Mouse (Mus musculus): ENCODE results near the gene Sec14l1.

The Sec14l1 gene

GRCm38 (mm10) chr11:117159257-117159945 is 44.4 kb downstream of the Sec14l1 start:
- peak; percentile 47 for DNase-seq

GRCm38 (mm10) chr11:117159946-117160307 is 45.0 kb downstream of the Sec14l1 start:
- DNase-seq: no peak

- no peak for DNase-seq
Observed at GRCm38 (mm10) chr11:117160791-117161190, 45.8 kb downstream of the Sec14l1 start.

GRCm38 (mm10) chr11:117161574-117161973 is 46.6 kb downstream of the Sec14l1 start:
- no peak for DNase-seq

- DNase-seq: no peak
Observed at GRCm38 (mm10) chr11:117163098-117163497, 48.1 kb downstream of the Sec14l1 start.

- no peak for DNase-seq
Observed at GRCm38 (mm10) chr11:117163771-117164170, 48.8 kb downstream of the Sec14l1 start.

GRCm38 (mm10) chr11:117168278-117169087 is 53.5 kb downstream of the Sec14l1 start:
- no peak for DNase-seq

- DNase-seq: no peak
Observed at GRCm38 (mm10) chr11:117169088-117169635, 54.2 kb downstream of the Sec14l1 start.

- no peak for DNase-seq
Observed at GRCm38 (mm10) chr11:117169801-117170565, 55.0 kb downstream of the Sec14l1 start.

- no peak for DNase-seq
Observed at GRCm38 (mm10) chr11:117174098-117174892, 59.3 kb downstream of the Sec14l1 start.

- DNase-seq: peak; percentile 56
Observed at GRCm38 (mm10) chr11:117174924-117175323, 60.0 kb downstream of the Sec14l1 start.

- no peak for DNase-seq
Observed at GRCm38 (mm10) chr11:117175472-117175871, 60.5 kb downstream of the Sec14l1 start.

GRCm38 (mm10) chr11:117176304-117176703 is 61.3 kb downstream of the Sec14l1 start:
- peak; percentile 69 for DNase-seq

GRCm38 (mm10) chr11:117176900-117177299 is 61.9 kb downstream of the Sec14l1 start:
- DNase-seq: no peak

GRCm38 (mm10) chr11:117177303-117177979 is 62.5 kb downstream of the Sec14l1 start:
- DNase-seq: peak; percentile 97

GRCm38 (mm10) chr11:117179902-117180301 is 64.9 kb downstream of the Sec14l1 start:
- no peak for DNase-seq

GRCm38 (mm10) chr11:117182808-117183207 is 67.8 kb downstream of the Sec14l1 start:
- no peak for DNase-seq

GRCm38 (mm10) chr11:117183299-117183698 is 68.3 kb downstream of the Sec14l1 start:
- no peak for DNase-seq

GRCm38 (mm10) chr11:117183841-117184240 is 68.9 kb downstream of the Sec14l1 start:
- no peak for DNase-seq

GRCm38 (mm10) chr11:117185076-117185933 is 70.3 kb downstream of the Sec14l1 start:
- no peak for DNase-seq

- DNase-seq: no peak
Observed at GRCm38 (mm10) chr11:117191524-117191923, 76.6 kb downstream of the Sec14l1 start.
